Mouse (Mus musculus) limb, embryonic 12.5 days (tissue): ENCODE measurements at regions not wholly inside any gene's neighbourhood (a gene's known extent, or its start where the extent isn't known, plus 50 kb on each side); places are given as distances from the start of the nearest gene placed in this dataset.

Experiments used
- ATAC-seq: fragments of 200-750 bp; cut with Nextera tagmentation; 2 replicates; pipeline ENCODE4 v1.8.0; 2017; ENCODE audit warnings: low read depth, moderate TSS enrichment; ENCODE audit not compliant: insufficient number of reproducible peaks, insufficient read depth, low FRiP score, low TSS enrichment
- H3K27ac ChIP-seq: fragments of 300-500 bp; sonication (generic); 2 replicates; pipeline ENCODE4 v1.5.1; 2016; ENCODE audit warnings: mild to moderate bottlenecking, moderate library complexity
- H3K27me3 ChIP-seq: fragments of 300-500 bp; sonication (generic); 2 replicates; pipeline ENCODE4 v1.6.1; 2016; ENCODE audit warnings: mild to moderate bottlenecking, moderate library complexity
- H3K36me3 ChIP-seq: fragments of 300-500 bp; sonication (generic); 2 replicates; pipeline ENCODE4 v1.6.1; 2016; ENCODE audit warnings: mild to moderate bottlenecking, moderate library complexity
- H3K4me1 ChIP-seq: fragments of 300-500 bp; sonication (generic); replicated peaks from 2 replicates; pipeline ENCODE4 v1.6.1; 2016
- H3K4me2 ChIP-seq: fragments of 300-500 bp; sonication (generic); 2 replicates; pipeline ENCODE4 v1.6.1; 2016; ENCODE audit warnings: mild to moderate bottlenecking, moderate library complexity
- H3K4me3 ChIP-seq: fragments of 300-500 bp; sonication (generic); replicated peaks from 2 replicates; pipeline ENCODE4 v1.5.1; 2016; ENCODE audit warnings: mild to moderate bottlenecking
- H3K9ac ChIP-seq: fragments of 300-500 bp; sonication (generic); replicated peaks from 2 replicates; pipeline ENCODE4 v1.6.1; 2016; ENCODE audit warnings: mild to moderate bottlenecking, moderate library complexity
- H3K9me3 ChIP-seq: fragments of 300-500 bp; sonication (generic); 2 replicates; pipeline ENCODE4 v1.6.1; 2016; ENCODE audit warnings: mild to moderate bottlenecking, moderate library complexity
- WGBS: fragments of 180-500 bp; shearing (Covaris S2); methylation state at CpG from one replicate; pipeline ENCODE4 v1.1.7; 2016; 5-methylcytosine and 5-hydroxymethylcytosine counted together

GRCm38 (mm10) chr11:109088488-109089252 lies 55.5 kb downstream of the E030025P04Rik start:
- ATAC-seq = no peak
- no peak overlapping the region for H3K4me2 ChIP-seq

GRCm38 (mm10) chr11:109081957-109082356 lies 62.2 kb downstream of the E030025P04Rik start:
- Histone ChIP-seq H3K36me3 (no peaks in the 10 kb centered on the region), H3K4me2 (no peak overlapping the region), H3K27ac (0 out of 2 replicates have a peak overlapping the region, but pooled peaks have one; percentile 24), H3K9ac (no peak overlapping the region), H3K9me3 (no peaks in the 10 kb centered on the region), H3K4me1 (peaks cover 41% of the 10 kb centered on the region), H3K4me3 (no peak overlapping the region), H3K27me3 (0 out of 2 replicates have a peak, but pooled peaks cover 5% of the 10 kb centered on the region)
- ATAC-seq = peak; percentile 50; the same call in 1 of the 2 replicates
- 66% methylated on average over 4 of the region's 4 CpGs for WGBS

More at GRCm38 (mm10) chr11:109088488-109089252, 55.5 kb downstream of the E030025P04Rik start:
- no peak overlapping the region for H3K9ac ChIP-seq
- no peaks in the 10 kb centered on the region for H3K36me3 ChIP-seq
- peaks cover 19% of the 10 kb centered on the region for H3K4me1 ChIP-seq
- WGBS = 87% methylated on average over 11 of the region's 11 CpGs
- no peaks in the 10 kb centered on the region for H3K27me3 ChIP-seq
- H3K4me3 ChIP-seq = no peak overlapping the region
- no peak overlapping the region for H3K27ac ChIP-seq
- H3K9me3 ChIP-seq = no peaks in the 10 kb centered on the region

GRCm38 (mm10) chr11:109081454-109081853 lies 62.7 kb downstream of the E030025P04Rik start:
- 0 out of 2 replicates have a peak overlapping the region, but pooled peaks have one; percentile 24 for H3K27ac ChIP-seq
- H3K4me3 ChIP-seq = no peak overlapping the region
- H3K36me3 ChIP-seq = no peaks in the 10 kb centered on the region
- H3K4me2 ChIP-seq = no peak overlapping the region
- 13% methylated on average over 10 of the region's 10 CpGs for WGBS
- ATAC-seq = no peak
- H3K4me1 ChIP-seq = peaks cover 41% of the 10 kb centered on the region
- no peaks in the 10 kb centered on the region for H3K9me3 ChIP-seq
- no peak overlapping the region for H3K9ac ChIP-seq
- H3K27me3 ChIP-seq = 0 out of 2 replicates have a peak, but pooled peaks cover 5% of the 10 kb centered on the region

- Histone ChIP-seq H3K27me3 (0 out of 2 replicates have a peak, but pooled peaks cover 5% of the 10 kb centered on the region), H3K4me2 (no peak overlapping the region), H3K4me3 (no peak overlapping the region), H3K9ac (no peak overlapping the region), H3K4me1 (peaks cover 41% of the 10 kb centered on the region), H3K36me3 (no peaks in the 10 kb centered on the region), H3K9me3 (no peaks in the 10 kb centered on the region), H3K27ac (0 out of 2 replicates have a peak overlapping the region, but pooled peaks have one; percentile 20)
- ATAC-seq = no peak
- 23% methylated on average over 9 of the region's 9 CpGs for WGBS
Measured at GRCm38 (mm10) chr11:109080847-109081415, 63.2 kb downstream of the E030025P04Rik start.

GRCm38 (mm10) chr11:109079466-109079865 lies 64.7 kb downstream of the E030025P04Rik start:
- no peak for ATAC-seq
- no peak overlapping the region for H3K27ac ChIP-seq

GRCm38 (mm10) chr11:109076587-109077417 lies 67.4 kb downstream of the E030025P04Rik start:
- H3K9me3 ChIP-seq = no peaks in the 10 kb centered on the region
- H3K4me1 ChIP-seq = peaks cover 15% of the 10 kb centered on the region
- no peak overlapping the region for H3K9ac ChIP-seq
- ATAC-seq = no peak
- 75% methylated on average over 19 of the region's 19 CpGs for WGBS
- H3K36me3 ChIP-seq = no peaks in the 10 kb centered on the region
- no peak overlapping the region for H3K4me2 ChIP-seq
- 0 out of 2 replicates have a peak, but pooled peaks cover 5% of the 10 kb centered on the region for H3K27me3 ChIP-seq
- H3K4me3 ChIP-seq = no peak overlapping the region
- H3K27ac ChIP-seq = no peak overlapping the region

More at GRCm38 (mm10) chr11:109079466-109079865, 64.7 kb downstream of the E030025P04Rik start:
- no peak overlapping the region for H3K4me3 ChIP-seq
- H3K9me3 ChIP-seq = no peaks in the 10 kb centered on the region
- H3K36me3 ChIP-seq = no peaks in the 10 kb centered on the region
- 0 out of 2 replicates have a peak, but pooled peaks cover 5% of the 10 kb centered on the region for H3K27me3 ChIP-seq
- H3K4me1 ChIP-seq = peaks cover 32% of the 10 kb centered on the region
- no peak overlapping the region for H3K9ac ChIP-seq
- 80% methylated on average over 4 of the region's 4 CpGs for WGBS
- no peak overlapping the region for H3K4me2 ChIP-seq

GRCm38 (mm10) chr11:109071340-109071739 lies 72.8 kb downstream of the E030025P04Rik start:
- Histone ChIP-seq H3K4me1 (peaks cover 19% of the 10 kb centered on the region), H3K27me3 (peaks cover 28% of the 10 kb centered on the region), H3K9ac (no peak overlapping the region), H3K9me3 (no peaks in the 10 kb centered on the region), H3K36me3 (no peaks in the 10 kb centered on the region), H3K4me3 (no peak overlapping the region), H3K4me2 (no peak overlapping the region), H3K27ac (no peak overlapping the region)
- ATAC-seq = no peak
- 72% methylated on average over 2 of the region's 2 CpGs for WGBS

GRCm38 (mm10) chr11:109070412-109070811 lies 73.8 kb downstream of the E030025P04Rik start:
- WGBS = 37% methylated on average over 9 of the region's 9 CpGs
- Histone ChIP-seq H3K27ac (no peak overlapping the region), H3K36me3 (no peaks in the 10 kb centered on the region), H3K4me1 (peaks cover 19% of the 10 kb centered on the region), H3K4me2 (no peak overlapping the region), H3K9ac (no peak overlapping the region), H3K9me3 (no peaks in the 10 kb centered on the region), H3K27me3 (peaks cover 28% of the 10 kb centered on the region), H3K4me3 (no peak overlapping the region)
- no peak for ATAC-seq

- no peaks in the 10 kb centered on the region for H3K36me3 ChIP-seq
- no peak for ATAC-seq
- H3K4me1 ChIP-seq = peaks cover 19% of the 10 kb centered on the region
- WGBS = 37% methylated on average over 6 of the region's 6 CpGs
- no peaks in the 10 kb centered on the region for H3K9me3 ChIP-seq
- H3K4me3 ChIP-seq = no peak overlapping the region
- no peak overlapping the region for H3K9ac ChIP-seq
- no peak overlapping the region for H3K27ac ChIP-seq
- H3K27me3 ChIP-seq = peaks cover 28% of the 10 kb centered on the region
- H3K4me2 ChIP-seq = peak overlapping the region; percentile 32; the same call in 1 of the 2 replicates
Measured at GRCm38 (mm10) chr11:109069326-109069709, 74.9 kb downstream of the E030025P04Rik start.

- no peak overlapping the region for H3K4me3 ChIP-seq
- H3K4me2 ChIP-seq = peak overlapping the region; percentile 32
- no peaks in the 10 kb centered on the region for H3K36me3 ChIP-seq
- no peaks in the 10 kb centered on the region for H3K9me3 ChIP-seq
- H3K4me1 ChIP-seq = peaks cover 19% of the 10 kb centered on the region
- 10% methylated on average over 22 of the region's 22 CpGs for WGBS
- ATAC-seq = 0 out of 2 replicates have a peak, but pooled peaks have one; percentile 26
- H3K27me3 ChIP-seq = peaks cover 28% of the 10 kb centered on the region
- peak overlapping the region; percentile 53; the same call in 1 of the 2 replicates for H3K27ac ChIP-seq
- H3K9ac ChIP-seq = no peak overlapping the region
Measured at GRCm38 (mm10) chr11:109068371-109069325, 75.5 kb downstream of the E030025P04Rik start.
